Mouse (Mus musculus): ENCODE measurements around the gene Enthd1.
"Not testable (repeated sequence)": the region's sequence is repeated elsewhere in the genome, so short reads cannot be mapped to it uniquely, and the experiment has no call there.

The Enthd1 gene

DNA sequence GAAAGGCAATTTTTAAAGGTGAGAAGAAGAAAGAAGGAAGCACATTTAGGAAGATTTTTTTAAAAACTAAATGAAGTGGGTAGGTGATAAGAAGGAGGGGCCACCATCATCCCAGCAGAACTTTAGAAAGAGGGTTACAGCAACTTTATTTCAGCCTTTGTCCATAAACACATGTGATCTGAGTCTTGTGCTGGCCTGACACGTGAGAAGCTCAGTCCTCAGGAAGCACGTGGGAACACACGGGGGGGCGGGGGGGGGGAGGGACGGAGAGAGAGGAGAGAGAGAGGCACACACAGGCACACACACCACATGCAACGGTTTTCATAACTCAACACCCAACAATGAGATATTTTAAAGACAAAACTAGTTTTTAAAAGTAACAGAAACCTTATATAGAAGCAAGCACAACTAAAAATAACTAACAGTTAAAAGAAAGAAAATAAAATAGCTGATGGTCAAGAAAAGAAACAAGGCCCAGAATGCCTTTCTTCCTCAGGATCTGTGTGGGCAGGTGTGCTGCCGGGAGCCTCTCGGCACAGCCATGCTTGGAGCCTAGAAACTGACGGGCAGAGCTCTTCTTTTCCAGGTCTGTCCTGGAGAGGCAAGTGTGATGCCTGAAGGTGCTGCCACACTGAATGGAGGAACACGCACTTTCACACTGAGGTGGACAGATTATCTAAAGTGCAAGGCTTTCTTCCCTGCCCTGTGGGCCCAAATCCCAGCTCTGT is 43.1 kb downstream of the Enthd1 start:
- H3K4me3 ChIP-seq (replicated peaks; ENCODE audit: low read length): no peak overlapping the region
- no peak for TF ChIP-seq POU5F1 (IDR thresholded peaks at IDR 0.05; ENCODE audit: borderline replicate concordance, low read length)
- TF ChIP-seq CTCF (conservative IDR thresholded peaks at IDR 0.05; ENCODE audit: low read length): no peak
- no peak for TF ChIP-seq NANOG (IDR thresholded peaks at IDR 0.05; ENCODE audit: borderline replicate concordance, low read length)
- H3K4me1 ChIP-seq (replicated peaks; ENCODE audit: low read depth, low read length): no peaks in the 10 kb centered on the region
- H3K36me3 ChIP-seq (ENCODE audit: insufficient read depth, low read length): no peaks in the 10 kb centered on the region
- no peaks in the 10 kb centered on the region for H3K9me3 ChIP-seq (ENCODE audit: low read length)
- peaks cover 10% of the 10 kb centered on the region; the same call in 1 of the 2 replicates for H3K27me3 ChIP-seq (ENCODE audit: insufficient read depth, low read length)

DNA sequence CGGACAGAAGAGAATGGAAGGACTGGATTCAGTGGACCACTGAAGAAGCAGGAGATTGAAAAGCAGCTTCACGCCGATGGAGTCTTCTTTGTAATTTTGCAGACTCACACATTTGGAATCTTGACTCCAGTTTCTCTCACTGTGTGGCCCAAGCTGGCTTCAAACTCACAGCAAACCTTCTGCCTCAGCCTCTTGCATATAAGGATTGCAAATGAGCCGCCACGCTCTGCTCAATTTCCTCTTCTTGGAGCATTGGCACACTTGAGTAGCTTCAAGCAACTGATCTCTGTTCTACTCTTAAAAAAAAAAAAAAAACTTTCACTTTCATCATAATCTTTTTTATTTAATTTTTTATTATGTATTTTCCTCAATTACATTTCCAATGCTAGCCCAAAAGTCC is 45.0 kb downstream of the Enthd1 start:
- H3K4me3 ChIP-seq (replicated peaks; ENCODE audit: low read length): no peak overlapping the region
- H3K27me3 ChIP-seq (ENCODE audit: insufficient read depth, low read length): peaks cover 10% of the 10 kb centered on the region; the same call in 1 of the 2 replicates
- H3K36me3 ChIP-seq (ENCODE audit: insufficient read depth, low read length): no peaks in the 10 kb centered on the region
- no peaks in the 10 kb centered on the region for H3K4me1 ChIP-seq (replicated peaks; ENCODE audit: low read depth, low read length)
- TF ChIP-seq CTCF (conservative IDR thresholded peaks at IDR 0.05; ENCODE audit: low read length): no peak
- TF ChIP-seq NANOG (IDR thresholded peaks at IDR 0.05; ENCODE audit: borderline replicate concordance, low read length): no peak
- TF ChIP-seq POU5F1 (IDR thresholded peaks at IDR 0.05; ENCODE audit: borderline replicate concordance, low read length): no peak
- no peaks in the 10 kb centered on the region for H3K9me3 ChIP-seq (ENCODE audit: low read length)

DNA sequence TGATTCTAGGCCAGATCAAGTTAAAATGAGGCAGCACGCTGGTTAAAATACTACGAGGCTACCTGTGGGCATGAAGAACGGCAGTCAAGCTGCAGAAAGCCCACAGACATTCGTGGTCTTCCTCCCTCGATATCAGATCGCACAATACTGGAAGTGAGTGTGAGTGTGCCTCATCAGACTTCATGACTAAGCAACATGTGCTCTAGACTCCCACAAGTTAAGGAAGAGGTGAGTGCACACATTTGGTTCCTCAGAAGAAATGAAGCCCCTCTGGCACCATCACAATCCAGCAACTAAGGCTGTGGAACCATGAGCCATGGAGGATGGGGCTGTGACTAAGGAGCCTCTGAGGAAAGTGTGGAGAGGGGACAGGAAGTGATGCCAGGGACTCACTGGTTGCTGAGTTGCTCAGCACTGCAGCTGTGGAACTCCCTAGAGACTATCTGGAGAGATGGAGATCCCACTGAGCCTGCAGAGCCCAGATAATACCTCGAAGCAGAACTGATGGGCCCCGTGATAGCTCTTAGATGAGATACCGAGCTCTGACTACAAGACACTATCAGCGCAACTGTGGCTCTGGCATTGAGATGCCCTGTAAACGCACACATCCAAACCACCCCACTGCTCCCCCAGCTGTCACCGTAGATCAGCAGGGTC is 46.3 kb downstream of the Enthd1 start:
- Histone ChIP-seq H3K4me1 (replicated peaks; ENCODE audit: low read depth, low read length) (no peaks in the 10 kb centered on the region), H3K4me3 (replicated peaks; ENCODE audit: low read length) (no peak overlapping the region), H3K36me3 (ENCODE audit: insufficient read depth, low read length) (no peaks in the 10 kb centered on the region), H3K9me3 (ENCODE audit: low read length) (no peaks in the 10 kb centered on the region), H3K27me3 (ENCODE audit: insufficient read depth, low read length) (peaks cover 10% of the 10 kb centered on the region; the same call in 1 of the 2 replicates)
- no peak for TF ChIP-seq CTCF (conservative IDR thresholded peaks at IDR 0.05; ENCODE audit: low read length)
- no peak for TF ChIP-seq NANOG (IDR thresholded peaks at IDR 0.05; ENCODE audit: borderline replicate concordance, low read length)
- TF ChIP-seq POU5F1 (IDR thresholded peaks at IDR 0.05; ENCODE audit: borderline replicate concordance, low read length): no peak

DNA sequence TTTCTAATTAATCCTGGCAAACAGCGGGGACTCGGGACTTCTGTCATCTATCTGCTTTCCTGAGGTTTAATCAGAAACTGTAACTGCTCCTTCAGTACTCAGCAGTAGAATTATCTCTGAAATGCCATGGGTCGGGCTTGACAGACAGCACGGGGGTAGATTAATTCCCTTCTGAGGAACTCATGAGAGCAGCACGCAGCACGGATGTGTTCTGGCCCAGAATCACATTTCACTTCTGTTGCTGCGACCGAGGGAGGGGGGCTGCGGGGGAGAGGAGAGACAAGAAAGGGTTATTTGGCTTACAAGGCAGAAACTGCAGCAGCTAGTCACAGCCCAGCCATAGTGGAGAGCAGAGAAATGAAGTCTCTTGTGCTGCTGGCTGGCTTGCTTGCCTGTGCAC is 47.0 kb downstream of the Enthd1 start:
- TF ChIP-seq CTCF (conservative IDR thresholded peaks at IDR 0.05; ENCODE audit: low read length) (no peak), NANOG (IDR thresholded peaks at IDR 0.05; ENCODE audit: borderline replicate concordance, low read length) (no peak), POU5F1 (IDR thresholded peaks at IDR 0.05; ENCODE audit: borderline replicate concordance, low read length) (no peak)
- H3K4me3 ChIP-seq (replicated peaks; ENCODE audit: low read length): no peak overlapping the region
- H3K9me3 ChIP-seq (ENCODE audit: low read length): no peaks in the 10 kb centered on the region
- peaks cover 10% of the 10 kb centered on the region; the same call in 1 of the 2 replicates for H3K27me3 ChIP-seq (ENCODE audit: insufficient read depth, low read length)
- no peaks in the 10 kb centered on the region for H3K4me1 ChIP-seq (replicated peaks; ENCODE audit: low read depth, low read length)
- no peaks in the 10 kb centered on the region for H3K36me3 ChIP-seq (ENCODE audit: insufficient read depth, low read length)

DNA sequence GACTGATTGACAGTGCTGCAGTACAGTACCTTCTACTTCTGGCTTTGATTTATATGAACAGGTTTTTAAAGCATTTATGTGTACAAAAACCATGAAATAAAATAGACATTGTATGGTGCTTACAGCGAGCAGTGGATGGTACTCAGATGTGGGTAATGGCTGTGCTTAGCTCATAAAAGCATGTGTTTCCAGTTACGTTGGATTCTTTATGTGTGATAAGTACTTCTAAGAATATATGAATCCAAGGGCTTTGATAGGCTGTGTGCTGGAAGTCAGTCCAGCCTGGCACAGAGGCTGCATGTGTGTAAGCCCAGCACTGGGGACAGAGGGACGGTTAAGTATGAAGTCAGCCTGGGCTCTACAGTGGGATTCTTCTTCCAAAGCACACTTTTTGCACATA is 48.4 kb downstream of the Enthd1 start:
- H3K36me3 ChIP-seq (ENCODE audit: insufficient read depth, low read length): no peaks in the 10 kb centered on the region
- H3K27me3 ChIP-seq (ENCODE audit: insufficient read depth, low read length): peaks cover 10% of the 10 kb centered on the region; the same call in 1 of the 2 replicates
- H3K9me3 ChIP-seq (ENCODE audit: low read length): no peaks in the 10 kb centered on the region
- no peak for TF ChIP-seq POU5F1 (IDR thresholded peaks at IDR 0.05; ENCODE audit: borderline replicate concordance, low read length)
- TF ChIP-seq CTCF (conservative IDR thresholded peaks at IDR 0.05; ENCODE audit: low read length): no peak
- TF ChIP-seq NANOG (IDR thresholded peaks at IDR 0.05; ENCODE audit: borderline replicate concordance, low read length): no peak
- no peak overlapping the region for H3K4me3 ChIP-seq (replicated peaks; ENCODE audit: low read length)
- no peaks in the 10 kb centered on the region for H3K4me1 ChIP-seq (replicated peaks; ENCODE audit: low read depth, low read length)

DNA sequence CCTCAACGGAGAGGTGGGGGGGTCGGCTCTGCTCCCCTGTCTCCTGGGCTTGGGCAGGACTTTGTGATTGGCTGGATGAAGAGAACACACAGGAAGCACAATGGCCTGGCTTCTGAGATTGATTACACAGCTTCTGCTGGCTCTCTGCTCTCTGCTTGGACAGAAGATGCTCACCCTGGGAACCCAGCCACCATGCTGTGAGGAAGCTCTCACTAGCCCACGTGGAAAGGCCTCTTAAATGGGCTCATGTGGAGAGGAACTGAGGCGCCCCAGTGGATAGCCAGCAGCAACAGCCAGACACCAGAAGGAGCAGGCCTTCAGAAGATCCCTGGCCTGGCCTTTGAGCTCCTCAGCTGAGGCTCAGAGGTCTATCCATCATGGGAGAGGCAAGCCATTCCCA is 59.9 kb downstream of the Enthd1 start:
- Histone ChIP-seq H3K4me3 (replicated peaks; ENCODE audit: low read length) (no peak overlapping the region), H3K27me3 (ENCODE audit: insufficient read depth, low read length) (no peaks in the 10 kb centered on the region; the same call in 1 of the 2 replicates), H3K4me1 (replicated peaks; ENCODE audit: low read depth, low read length) (peaks cover 22% of the 10 kb centered on the region), H3K36me3 (ENCODE audit: insufficient read depth, low read length) (no peaks in the 10 kb centered on the region), H3K9me3 (ENCODE audit: low read length) (no peaks in the 10 kb centered on the region)
- TF ChIP-seq POU5F1 (IDR thresholded peaks at IDR 0.05; ENCODE audit: borderline replicate concordance, low read length): no peak

DNA sequence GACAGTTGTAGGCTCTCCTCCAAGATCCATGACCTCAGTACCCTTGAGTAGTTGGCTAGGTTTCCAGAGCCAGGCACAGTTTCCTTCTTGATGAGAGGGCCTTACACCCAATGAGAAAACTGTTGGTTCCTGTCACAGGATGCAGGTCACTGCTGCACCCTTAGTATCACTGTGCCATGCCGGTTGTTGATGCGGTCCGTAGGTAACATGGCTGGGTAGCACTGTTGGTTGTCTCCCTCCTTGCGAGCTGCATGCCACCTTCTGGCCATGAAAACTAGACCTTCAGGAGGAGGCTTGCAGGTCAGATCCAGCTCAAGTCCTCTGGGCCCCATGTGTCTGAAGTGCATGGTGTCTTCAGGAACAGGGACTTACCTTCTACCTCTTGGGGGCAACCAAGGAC is 61.8 kb downstream of the Enthd1 start:
- H3K36me3 ChIP-seq (ENCODE audit: insufficient read depth, low read length); H3K9me3 ChIP-seq (ENCODE audit: low read length); H3K27me3 ChIP-seq (ENCODE audit: insufficient read depth, low read length); H3K4me3 ChIP-seq (replicated peaks; ENCODE audit: low read length): not testable (repeated sequence)
- peaks cover 11% of the 10 kb centered on the region for H3K4me1 ChIP-seq (replicated peaks; ENCODE audit: low read depth, low read length)

DNA sequence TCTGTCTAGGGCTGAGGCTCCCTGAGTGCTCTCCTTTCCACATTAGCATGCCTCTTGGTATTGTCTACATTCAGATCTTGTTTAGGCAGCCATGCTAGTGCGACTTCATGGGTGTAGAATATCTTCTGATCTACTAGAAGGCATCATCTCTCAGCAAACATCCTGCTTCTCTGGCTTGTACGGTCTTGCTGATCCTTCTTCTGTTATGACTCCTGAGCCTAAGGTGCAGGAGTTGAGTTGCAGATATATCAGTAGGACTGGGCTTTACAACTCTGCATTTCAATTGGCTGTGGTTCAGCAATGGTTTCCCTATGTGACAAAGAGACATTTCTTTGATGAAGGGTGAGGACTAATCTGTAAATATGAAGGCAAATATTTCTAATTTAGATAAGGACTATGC is 62.2 kb downstream of the Enthd1 start:
- TF ChIP-seq CTCF (conservative IDR thresholded peaks at IDR 0.05; ENCODE audit: low read length): no peak
- no peak for TF ChIP-seq POU5F1 (IDR thresholded peaks at IDR 0.05; ENCODE audit: borderline replicate concordance, low read length)
- TF ChIP-seq NANOG (IDR thresholded peaks at IDR 0.05; ENCODE audit: borderline replicate concordance, low read length): no peak

More for the DNA sequence above, 62.2 kb downstream of the Enthd1 start:
- Histone ChIP-seq H3K4me1 (replicated peaks; ENCODE audit: low read depth, low read length) (peaks cover 7% of the 10 kb centered on the region), H3K4me3 (replicated peaks; ENCODE audit: low read length) (no peak overlapping the region), H3K27me3 (ENCODE audit: insufficient read depth, low read length) (no peaks in the 10 kb centered on the region), H3K9me3 (ENCODE audit: low read length) (no peaks in the 10 kb centered on the region), H3K36me3 (ENCODE audit: insufficient read depth, low read length) (no peaks in the 10 kb centered on the region)
